Mouse (Mus musculus): ENCODE measurements around the gene Prkcb.

The Prkcb gene

DNA sequence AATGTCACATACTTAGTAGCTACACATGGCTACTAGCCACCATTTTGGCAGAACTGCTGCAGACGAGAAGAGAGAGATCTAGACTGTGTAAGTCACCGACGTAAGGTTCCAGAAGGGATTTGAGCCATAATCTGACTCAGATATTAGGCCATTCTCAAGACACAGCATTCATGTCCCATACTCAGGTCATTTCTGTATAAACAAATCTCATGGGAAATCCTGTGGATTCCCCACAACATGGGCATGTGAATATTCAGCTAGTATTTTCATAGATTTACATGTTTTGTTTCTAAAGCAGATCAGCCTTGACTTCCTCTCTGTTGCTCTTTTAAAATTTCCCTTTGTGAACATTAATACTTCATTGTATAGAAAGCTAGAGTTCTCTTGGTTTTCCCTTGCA, 39.4 kb downstream of the Prkcb start:
- no peak for DNase-seq

GRCm38 (mm10) chr7:122328466-122328865, 39.9 kb downstream of the Prkcb start:
- DNase-seq, result no peak

DNA sequence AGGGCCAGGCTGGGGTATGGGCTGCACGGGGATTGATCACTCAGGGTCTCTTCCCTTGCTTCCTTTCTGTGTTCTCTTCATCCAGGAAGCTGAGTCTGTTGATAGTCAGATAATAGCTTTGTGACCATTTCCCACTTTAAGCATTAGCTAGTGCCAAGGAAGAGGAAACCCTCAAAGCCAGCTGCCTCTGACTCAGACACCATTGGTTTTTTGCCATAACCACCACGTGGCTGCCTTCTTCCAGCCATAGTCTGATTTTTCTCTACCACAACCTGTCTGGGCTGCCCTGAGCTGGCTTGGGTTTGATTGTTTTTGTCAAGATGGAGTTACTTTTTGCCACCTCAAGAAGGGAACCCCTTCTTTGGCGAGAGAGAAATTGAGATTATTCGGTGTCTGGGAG, 41.0 kb downstream of the Prkcb start:
- DNase-seq, result peak; percentile 65

- no peak for DNase-seq
These were observed 45.1 kb downstream of the Prkcb start for GRCm38 (mm10) chr7:122333686-122334085.

DNA sequence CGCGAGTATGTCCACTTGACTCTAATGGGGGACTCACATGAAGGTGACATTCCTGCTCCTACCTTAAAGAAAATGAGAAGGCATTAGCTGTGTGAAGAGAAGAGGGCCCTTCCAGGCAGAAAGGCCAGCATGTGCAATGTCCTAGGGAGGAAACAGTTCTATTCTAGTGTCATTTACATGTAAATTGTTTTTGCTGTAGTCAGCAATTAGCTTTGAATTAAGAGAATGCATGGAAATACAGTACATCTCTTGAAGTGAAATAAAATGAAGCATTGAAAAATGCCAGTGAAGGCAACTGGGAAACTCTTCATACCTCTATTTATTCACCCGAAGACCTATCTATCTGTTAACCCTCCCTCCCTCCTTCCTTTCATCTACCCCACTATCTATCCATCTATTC, 48.8 kb downstream of the Prkcb start:
- no peak for DNase-seq

DNA sequence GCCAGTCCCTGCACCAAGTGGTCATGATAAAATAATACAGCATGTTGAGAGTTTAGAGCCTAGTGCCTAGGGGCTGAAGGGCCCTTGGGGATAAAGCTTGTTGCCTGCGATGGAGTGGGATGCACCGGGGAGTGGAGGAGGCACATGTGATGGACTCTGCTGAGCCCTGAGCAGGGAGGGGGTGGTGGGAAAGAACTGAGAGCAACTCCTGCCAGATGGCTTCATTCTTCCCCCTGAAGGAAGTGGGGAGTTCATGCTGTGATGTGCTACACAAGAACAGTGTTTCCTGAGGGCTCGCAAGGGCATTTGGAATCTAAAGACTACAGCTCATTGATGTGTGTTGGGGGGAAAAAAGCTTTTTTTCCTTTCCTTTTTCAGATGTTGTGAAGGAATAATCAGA, 49.5 kb downstream of the Prkcb start:
- DNase-seq, result peak; percentile 81

DNA sequence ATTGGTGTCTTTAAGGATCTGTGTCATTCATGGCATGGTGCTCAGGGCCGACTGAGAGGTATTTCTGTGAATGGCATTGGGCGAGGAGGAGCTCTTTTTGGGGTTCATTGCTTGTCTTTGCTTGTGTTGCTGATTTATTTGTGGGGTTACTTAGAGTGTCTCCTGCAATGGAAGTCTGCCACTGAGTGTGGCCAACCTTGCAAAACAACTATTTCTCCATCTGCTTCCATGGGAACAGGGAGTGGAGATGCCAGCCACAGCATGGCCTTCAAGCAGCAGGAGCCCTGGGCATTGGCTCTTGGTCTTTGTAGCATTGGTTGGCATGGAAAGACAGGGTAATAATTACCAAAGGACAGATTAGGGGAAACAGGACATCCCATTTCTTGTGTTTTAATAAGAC, 50.9 kb downstream of the Prkcb start:
- peak; percentile 93 for DNase-seq

GRCm38 (mm10) chr7:122341813-122342212, 53.3 kb downstream of the Prkcb start:
- DNase-seq, result no peak

- no peak for DNase-seq
These were observed 56.1 kb downstream of the Prkcb start for GRCm38 (mm10) chr7:122344656-122345055.

DNA sequence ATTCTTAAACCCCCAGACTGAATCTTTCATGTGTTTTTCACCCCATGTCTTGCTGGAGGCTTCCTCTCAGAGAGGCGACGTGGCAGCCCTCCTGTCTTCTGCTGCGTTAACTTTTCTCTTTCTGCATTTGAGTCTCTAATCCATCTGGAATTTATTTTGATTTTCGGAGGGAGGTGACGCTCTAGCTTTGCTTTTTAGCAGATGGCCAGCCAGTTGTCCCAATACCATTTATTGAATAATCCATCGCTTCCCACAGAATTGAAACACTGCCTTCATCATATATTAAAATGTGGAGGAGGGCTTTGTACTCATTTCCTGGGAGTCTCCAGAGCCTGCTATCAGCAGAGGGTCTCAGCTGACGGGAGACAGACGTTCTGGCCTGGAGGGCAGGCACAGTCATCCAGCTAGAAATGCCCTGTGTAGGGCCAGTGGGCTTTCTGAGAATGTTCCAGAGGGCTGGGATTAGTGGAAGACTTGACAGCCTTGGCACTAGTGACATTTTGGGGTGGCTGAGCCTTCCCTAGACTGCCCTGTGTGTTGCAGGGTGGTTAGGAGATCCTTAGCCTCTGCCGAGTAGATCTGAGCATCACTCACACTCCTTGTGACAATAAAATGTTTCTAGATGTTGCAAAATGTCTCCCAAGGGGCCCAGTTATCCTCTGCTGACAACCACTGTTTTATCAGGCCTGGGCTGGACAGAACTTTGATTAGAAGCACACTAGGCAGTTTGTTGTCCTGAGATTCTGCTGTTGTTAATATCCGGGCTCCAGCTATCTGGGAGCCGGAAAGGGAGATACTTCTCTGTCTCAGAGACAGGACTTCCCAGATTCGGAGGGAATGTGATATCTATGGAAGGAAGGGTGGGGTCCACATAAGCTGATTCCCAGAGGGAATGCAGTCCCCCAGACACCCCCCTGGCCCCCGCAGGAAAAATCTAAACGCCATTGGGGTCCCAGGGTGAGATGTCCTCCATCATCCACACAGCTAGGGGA, 58.0 kb downstream of the Prkcb start:
- no peak for DNase-seq

DNA sequence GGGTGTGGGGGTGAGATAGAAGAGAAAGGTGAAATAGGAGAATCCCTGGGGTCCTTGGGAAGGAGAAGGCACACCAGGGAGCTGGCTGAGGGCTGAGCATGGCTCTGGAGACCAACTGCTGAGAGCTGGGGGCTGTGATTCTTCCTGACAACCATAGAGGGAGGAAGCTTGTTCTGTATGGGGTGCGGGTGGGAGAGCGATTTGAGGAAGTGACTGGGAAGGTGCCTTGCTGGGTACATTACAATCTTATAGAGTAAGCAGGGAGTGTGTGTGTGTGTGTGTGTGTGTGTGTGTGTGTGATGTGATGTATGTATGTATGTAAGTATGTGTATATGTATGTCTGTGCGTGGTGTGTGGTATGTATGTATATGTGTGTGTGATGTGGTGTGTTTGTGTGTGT, 58.9 kb downstream of the Prkcb start:
- DNase-seq, result no peak

DNA sequence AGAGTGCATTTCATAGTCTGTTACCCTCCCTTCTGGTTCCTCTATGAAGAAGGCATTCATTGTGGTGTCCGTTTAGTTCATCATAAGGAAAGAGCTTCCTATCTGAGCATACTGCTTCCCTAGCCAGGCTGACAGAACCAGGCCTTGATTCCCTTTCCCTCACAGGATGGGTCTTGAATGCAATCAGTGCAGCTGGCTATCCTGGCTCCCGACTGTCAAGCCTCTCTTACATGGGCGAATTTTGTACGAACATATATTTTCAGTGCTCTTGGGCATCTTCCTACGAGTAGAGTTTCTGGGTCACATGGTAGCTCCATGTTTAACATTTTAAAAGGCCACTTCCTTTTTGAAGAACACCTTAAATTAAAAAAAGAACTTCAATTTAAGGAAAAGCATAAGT, 61.4 kb downstream of the Prkcb start:
- no peak for DNase-seq

- no peak for DNase-seq
These were observed 62.2 kb downstream of the Prkcb start for GRCm38 (mm10) chr7:122350741-122351140.

DNA sequence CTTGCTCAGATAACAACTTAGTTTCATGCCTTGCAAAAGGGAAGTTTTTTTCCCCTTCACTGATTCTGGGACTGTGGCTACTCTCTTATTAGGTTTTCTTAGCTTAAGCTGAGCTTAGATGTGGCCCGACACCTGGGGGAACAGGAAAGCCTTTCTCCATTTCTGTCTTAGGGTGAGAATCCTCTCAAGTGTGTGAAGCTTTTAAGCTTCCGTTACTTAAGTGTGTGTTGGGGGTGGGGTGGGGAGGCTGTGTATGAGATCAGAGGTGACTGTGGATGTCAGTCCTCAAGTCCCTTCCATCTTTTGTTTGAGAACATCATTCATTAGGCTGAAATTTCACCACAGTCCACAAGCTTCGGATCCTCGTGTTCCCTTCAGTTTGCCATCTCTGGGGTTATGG, 63.3 kb downstream of the Prkcb start:
- DNase-seq, result no peak

GRCm38 (mm10) chr7:122352566-122353277, 64.2 kb downstream of the Prkcb start:
- no peak for DNase-seq

DNA sequence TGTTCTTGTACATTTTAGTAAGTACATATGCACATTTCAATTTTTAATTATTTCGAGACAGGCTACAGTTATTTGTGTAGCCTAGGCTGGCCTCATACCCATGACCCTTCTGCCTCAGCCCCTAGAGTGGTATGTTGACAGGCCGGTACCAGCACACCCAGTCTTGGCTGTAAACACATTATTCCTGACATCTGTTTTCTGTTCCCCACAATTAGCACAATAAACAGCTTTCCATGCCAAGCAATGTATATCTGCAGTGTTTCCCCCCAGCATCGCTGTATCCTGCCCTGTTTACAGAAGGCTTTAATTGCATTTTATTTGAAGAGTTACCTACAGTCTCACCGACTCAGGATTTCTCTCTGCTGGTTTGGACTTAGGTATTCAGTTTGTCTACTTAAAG, 64.8 kb downstream of the Prkcb start:
- no peak for DNase-seq

DNA sequence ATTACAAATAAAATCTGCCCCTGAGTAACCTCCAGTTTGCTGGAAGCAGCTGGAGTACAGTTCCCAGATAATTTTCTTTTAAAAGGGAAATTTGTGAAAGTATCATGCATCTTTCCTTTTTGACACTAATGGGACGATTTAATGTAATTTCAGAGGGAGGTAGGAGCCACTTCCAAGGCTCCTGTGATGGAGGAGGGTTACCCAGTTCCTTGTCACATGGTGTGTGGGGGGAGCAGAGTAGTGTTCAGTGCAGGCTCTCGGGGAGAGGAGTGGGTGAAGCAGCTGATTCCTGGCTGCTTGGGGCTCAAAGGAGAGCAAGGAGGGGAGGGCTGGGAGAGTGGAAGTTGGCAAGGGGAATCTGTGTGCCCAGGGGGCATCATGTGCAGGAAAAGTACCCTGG, 68.4 kb downstream of the Prkcb start:
- DNase-seq, result no peak

- peak; percentile 53 for DNase-seq
These were observed 69.3 kb downstream of the Prkcb start for GRCm38 (mm10) chr7:122357847-122358246.

DNA sequence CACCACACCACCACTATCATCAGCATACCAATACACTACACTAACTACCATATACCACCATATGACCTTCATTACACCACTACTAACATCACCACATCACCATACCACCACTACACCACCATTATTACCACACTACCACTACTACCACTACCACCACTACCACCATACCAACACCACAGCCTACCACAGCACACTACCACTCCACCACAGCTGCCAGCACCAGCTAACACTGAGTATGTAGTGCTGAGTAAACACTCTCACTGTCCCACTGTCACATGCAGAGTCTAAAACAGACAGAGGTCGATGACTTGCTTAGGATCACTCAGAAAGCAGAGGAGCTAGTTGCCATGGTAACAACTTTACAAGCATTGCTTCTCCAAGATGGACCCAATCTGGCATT, 78.1 kb downstream of the Prkcb start:
- DNase-seq, result no peak

GRCm38 (mm10) chr7:122367303-122368007, 78.9 kb downstream of the Prkcb start:
- no peak for DNase-seq

- DNase-seq, result no peak
These were observed 81.9 kb downstream of the Prkcb start for GRCm38 (mm10) chr7:122370488-122370887.

GRCm38 (mm10) chr7:122371947-122372346, 83.4 kb downstream of the Prkcb start:
- no peak for DNase-seq

GRCm38 (mm10) chr7:122372349-122372748, 83.8 kb downstream of the Prkcb start:
- no peak for DNase-seq

Data from cerebellum, adult 9-11 months (tissue).